In the genomic region with DNA sequence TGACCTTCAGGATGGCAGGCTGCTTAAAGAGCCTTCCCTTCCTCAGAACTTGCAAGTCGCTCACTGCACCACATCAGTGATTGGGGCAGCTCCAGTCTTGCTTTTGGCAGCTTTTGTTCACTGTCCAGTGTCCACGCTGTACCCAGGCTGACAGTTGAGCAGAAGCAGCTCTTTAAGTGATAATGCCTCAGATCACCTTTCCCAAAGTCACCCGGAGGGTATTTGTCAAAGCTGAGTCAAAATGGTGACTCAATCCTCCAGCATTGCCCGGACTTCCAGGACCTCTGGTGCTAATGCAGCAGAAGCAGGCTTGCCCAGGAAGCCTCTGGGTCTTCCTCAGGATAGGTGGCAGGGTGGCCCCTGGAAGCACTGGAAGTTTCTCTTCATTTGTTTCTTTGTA, we compare ENCODE assay signal across 20 mouse cellular contexts. TPM values are rescaled to one million over a fixed set of nuclear protein-coding genes. Genes with fewer than 3 reads are reported as not detected.
DNase-seq lines count a peak whose midpoint lies in the region; ATAC-seq lines count a peak whose summit lies in the region.
"Had no signal": no experiment of that assay in that cellular context is flagged by ENCODE, and none has a peak within 500 bp of the region (broad histone marks: within the 10 kb centered on the region; RNA-seq: fewer than 3 reads in every experiment).

No protein-coding gene starts in this region.

- ATAC-seq in granulocyte monocyte progenitor cell, adult 5-6 weeks (replicated peaks; ENCODE audit: poor library complexity, severe bottlenecking), result no peak
- ATAC-seq: CD4-positive, CD25-positive, alpha-beta regulatory T cell, adult 4 months; forebrain, embryonic 13.5 days; forebrain, embryonic 16.5 days; intestine, postnatal 0 days had no signal

- peak; percentile 83 for DNase-seq in adrenal gland, adult 2 months
- DNase-seq in adrenal gland, adult 18-20 months (ENCODE audit: low spot score in 2 of 2), result no peak
- peak; percentile 65 for DNase-seq in adrenal gland, adult 8-10 months
- DNase-seq in adrenal gland, postnatal 25 days, result peak; percentile 32
- DNase-seq in cerebellum, adult 18-20 months, result no peak
- DNase-seq in lung, postnatal 25 days (ENCODE audit: low spot score), result no peak
- DNase-seq: cerebellum, adult 11 months; cerebellum, adult 8-10 months; cerebellum, postnatal 10 days; cerebellum, postnatal 36 days; embryo, embryonic 11 days; gastrocnemius, adult 2 months; gastrocnemius, postnatal 14 days; heart, adult 18-20 months; kidney, adult 8-10 months had no signal

RNA-seq across cellular contexts. Expression of a gene that starts 39.7 kb away (rescaled TPM):
- total RNA-seq in adrenal gland, adult 2 months (2021), result 100 to 1,000 TPM; 356 to 495 TPM
- polyA plus RNA-seq in adrenal gland, adult 2 months (2012; rRNA removed), result 224 and 272 TPM in 2 replicates
- total RNA-seq in adrenal gland, adult 18-20 months (2021), result 100 to 1,000 TPM; 343 to 464 TPM
- 100 to 1,000 TPM; 345 to 413 (median 410) TPM for total RNA-seq in adrenal gland, adult 8-10 months (2022)
- 545 and 563 TPM in 2 replicates for total RNA-seq in adrenal gland, postnatal 25 days (2021)
- total RNA-seq in granulocyte monocyte progenitor cell, adult 5-6 weeks (2014; fragmentation: Nextera tagmentation), result 371 and 391 TPM in 2 replicates
- total RNA-seq in granulocyte monocyte progenitor cell, adult 5-6 weeks (2017), result 510 and 593 TPM in 2 replicates

Comparison
In these comparisons a context has a peak if more than half of its experiments do, and no peak if none do; other contexts are left out.
1. DNase-seq: peak in adrenal gland, adult 2 months (single experiment), adrenal gland, adult 8-10 months (single experiment) and adrenal gland, postnatal 25 days (single experiment); none in adrenal gland, adult 18-20 months (0 of 2), cerebellum, adult 18-20 months (0 of 2) and lung, postnatal 25 days (single experiment).